Mouse (Mus musculus) MEL (cell line): ENCODE data around the gene Foxo3.

Experiments
- CTCF ChIP-seq, 3 experiments: IDR thresholded peaks in 2 of 3; conservative IDR thresholded peaks in 1 of 3; 2 replicates each; pipeline ENCODE4 v1.5.1; 2011 to 2012; ENCODE audit warnings: low read length in 3 of 3, low read depth in 2 of 3, mild to moderate bottlenecking in 2 of 3, improper control_type of control experiment in 1 of 3, inconsistent platforms in 1 of 3, mixed read lengths in 1 of 3, moderate library complexity in 1 of 3; ENCODE audit not compliant: control insufficient read depth in 1 of 3, insufficient read depth in 1 of 3, poor library complexity in 1 of 3, severe bottlenecking in 1 of 3
- EP300 ChIP-seq, 2 experiments: IDR thresholded peaks; 2 replicates each; pipeline ENCODE4 v1.6.1; 2011; ENCODE audit warnings: improper control_type of control experiment in 2 of 2, low read length in 2 of 2, low read depth in 1 of 2, mild to moderate bottlenecking in 1 of 2
- HCFC1 ChIP-seq: IDR thresholded peaks from 2 replicates; pipeline ENCODE4 v1.6.1; 2012; ENCODE audit warnings: low read depth, mild to moderate bottlenecking, inconsistent platforms, low read length, improper control_type of control experiment, moderate library complexity
- MXI1 ChIP-seq: IDR thresholded peaks from 2 replicates; pipeline ENCODE4 v1.6.1; 2011; ENCODE audit warnings: mild to moderate bottlenecking, low read depth, low read length, improper control_type of control experiment
- NRF1 ChIP-seq: IDR thresholded peaks from 2 replicates; pipeline ENCODE4 v1.6.1; 2014; ENCODE audit warnings: low read depth, mild to moderate bottlenecking, inconsistent platforms, low read length, improper control_type of control experiment, moderate library complexity; ENCODE audit not compliant: poor library complexity, insufficient read depth, severe bottlenecking
- POLR2A ChIP-seq, 2 experiments: IDR thresholded peaks; 2 replicates each; pipeline ENCODE4 v1.6.1; 2011 to 2012; ENCODE audit warnings: low read length in 2 of 2, mild to moderate bottlenecking in 2 of 2, control low read depth in 1 of 2, improper control_type of control experiment in 1 of 2, low read depth in 1 of 2, moderate library complexity in 1 of 2; ENCODE audit not compliant: control insufficient read depth in 1 of 2, insufficient read depth in 1 of 2, poor library complexity in 1 of 2
- TBP ChIP-seq: IDR thresholded peaks from 2 replicates; pipeline ENCODE4 v1.8.0; 2011; ENCODE audit warnings: low read depth, low read length, improper control_type of control experiment
- TCF12 ChIP-seq: IDR thresholded peaks from 2 replicates; pipeline ENCODE4 v1.6.1; 2014; ENCODE audit warnings: low read depth, mild to moderate bottlenecking, inconsistent platforms, low read length, improper control_type of control experiment, moderate library complexity
- ZKSCAN1 ChIP-seq: IDR thresholded peaks from 2 replicates; pipeline ENCODE4 v1.6.1; 2012; ENCODE audit warnings: low read depth, mild to moderate bottlenecking, inconsistent platforms, low read length, improper control_type of control experiment, moderate library complexity

DNA sequence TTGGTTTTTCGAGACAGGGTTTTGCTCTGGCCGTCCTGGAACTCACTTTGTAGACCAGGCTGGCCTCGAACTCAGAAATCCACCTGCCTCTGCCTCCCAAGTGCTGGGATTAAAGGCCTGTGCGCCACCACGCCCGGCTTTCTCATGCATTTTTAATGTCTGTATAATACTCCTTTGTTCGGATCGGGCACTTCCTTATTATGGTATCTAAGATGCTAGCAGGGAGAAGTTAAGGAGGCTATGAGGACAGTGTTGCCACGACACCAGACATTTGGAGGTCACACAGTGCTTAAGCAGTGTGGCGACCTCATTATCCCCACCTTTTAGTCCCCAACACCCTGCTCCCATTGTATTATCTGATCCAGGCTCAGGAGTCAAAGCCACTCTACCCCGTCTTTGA is 97.8 kb downstream of the Foxo3 start:
- no peak for TF ChIP-seq TCF12
- no peak for TF ChIP-seq EP300 (IDR thresholded peaks at IDR 0.05; ENCODE audit: low read depth in 1 of 2, low read length in 2 of 2)
- TF ChIP-seq CTCF (IDR thresholded peaks at IDR 0.05 in 2 of 3, conservative IDR thresholded peaks at IDR 0.05 in 1 of 3; ENCODE audit: control insufficient read depth in 1 of 3, insufficient read depth in 1 of 3, low read depth in 2 of 3, low read length in 3 of 3, poor library complexity in 1 of 3, severe bottlenecking in 1 of 3), result no peak
- TF ChIP-seq MXI1, result no peak
- no peak for TF ChIP-seq TBP
- TF ChIP-seq ZKSCAN1, result no peak
- no peak for TF ChIP-seq NRF1
- TF ChIP-seq POLR2A (IDR thresholded peaks at IDR 0.05; ENCODE audit: control insufficient read depth in 1 of 2, insufficient read depth in 1 of 2, low read depth in 1 of 2, low read length in 2 of 2, poor library complexity in 1 of 2), result no peak
- TF ChIP-seq HCFC1, result no peak
